Mouse (Mus musculus): ENCODE results near the gene Rps15.

- TF ChIP-seq CTCF (IDR thresholded peaks at IDR 0.05; ENCODE audit: low read depth, low read length) (no peak), POLR2A (IDR thresholded peaks at IDR 0.05; ENCODE audit: borderline replicate concordance, low read depth, low read length) (no peak)
Observed at GRCm38 (mm10) chr10:80301256-80302081, 9.2 kb downstream of the Rps15 start.
